Mouse (Mus musculus) liver, embryonic 14.5 days (tissue): Measurements from ENCODE around the gene Abcb5.

Experiments
- CTCF ChIP-seq: IDR thresholded peaks from 2 replicates; pipeline ENCODE4 v1.5.1; 2016; ENCODE audit warnings: antibody characterized with exemption, low read depth, control low read depth
- EP300 ChIP-seq: IDR thresholded peaks from 2 replicates; pipeline ENCODE4 v1.6.1; 2016; ENCODE audit warnings: antibody characterized with exemption, low read depth

DNA sequence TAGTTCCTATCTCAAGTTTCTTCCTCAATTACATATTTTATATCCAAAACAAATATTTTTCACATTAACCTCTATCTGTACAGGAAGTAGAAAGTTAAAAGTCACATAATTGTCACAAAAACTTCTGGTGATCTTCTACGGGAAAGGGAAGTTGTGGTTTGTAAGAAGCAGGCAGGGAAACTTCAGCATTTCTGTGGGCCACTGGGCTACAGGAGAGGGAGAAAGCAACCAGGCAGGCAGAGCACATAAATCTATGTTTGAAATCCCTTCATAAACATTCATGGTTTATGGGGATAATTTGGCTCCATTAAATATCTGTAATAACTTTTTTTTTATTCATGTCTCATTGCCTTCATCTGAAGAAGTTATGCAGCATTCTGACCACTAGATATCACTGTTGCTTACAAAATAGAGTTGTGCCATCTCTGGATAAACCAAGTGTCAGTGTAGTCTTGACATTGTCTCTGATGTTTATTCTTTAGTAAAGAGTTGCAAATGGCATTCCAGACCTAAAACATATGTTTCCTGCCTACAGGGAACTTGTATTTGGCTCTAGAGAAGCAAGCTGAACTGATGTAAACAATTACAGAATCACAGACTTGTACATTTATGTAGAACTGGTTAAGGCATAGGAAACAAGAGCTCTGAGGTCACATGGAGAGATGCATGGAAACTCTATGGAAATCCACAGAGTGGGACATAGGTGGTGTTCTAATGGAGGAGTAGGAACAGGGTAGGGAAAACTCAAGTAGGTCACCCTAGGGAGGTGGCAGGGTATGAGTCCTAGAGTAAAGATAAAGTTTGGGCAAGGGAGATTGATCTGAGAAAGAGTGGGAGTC lies 28.3 kb upstream of the Abcb5 start:
- TF ChIP-seq CTCF (no peak), EP300 (no peak)
